Mouse (Mus musculus): ENCODE measurements at regions not wholly inside any gene's neighbourhood (a gene's known extent, or its start where the extent isn't known, plus 50 kb on each side); places are given as distances from the start of the nearest gene placed in this dataset.
"Not testable (repeated sequence)": the region's sequence is repeated elsewhere in the genome, so short reads cannot be mapped to it uniquely, and the experiment has no call there.

GRCm38 (mm10) chrX:146140619-146141018 is 635.6 kb upstream of the Amot start:
- H3K27me3 ChIP-seq (ENCODE audit: control insufficient read depth, insufficient read depth, low read length); H3K9me3 ChIP-seq (ENCODE audit: control insufficient read depth, low read length); H3K27ac ChIP-seq (ENCODE audit: low read depth, low read length); H3K36me3 ChIP-seq (ENCODE audit: control insufficient read depth, insufficient read depth, low read length); H3K9ac ChIP-seq (ENCODE audit: low read length); H3K4me1 ChIP-seq (ENCODE audit: control insufficient read depth, insufficient read depth, low read length); H3K4me3 ChIP-seq (ENCODE audit: low read depth, low read length); DNase-seq (ENCODE audit: low spot score); H3K4me2 ChIP-seq (ENCODE audit: low read depth); ATAC-seq (ENCODE audit: insufficient read depth, low FRiP score, low TSS enrichment): not testable (repeated sequence)
- WGBS: 67% methylated on average over 1 of the region's 1 CpGs

GRCm38 (mm10) chrX:146110698-146111097 is 605.7 kb upstream of the Amot start:
- H3K27ac ChIP-seq (ENCODE audit: low read depth, low read length): no peak overlapping the region
- H3K9ac ChIP-seq (ENCODE audit: low read length): no peak overlapping the region
- H3K4me1 ChIP-seq (ENCODE audit: control insufficient read depth, insufficient read depth, low read length): no peaks in the 10 kb centered on the region
- no peak for DNase-seq (ENCODE audit: low spot score)
- H3K36me3 ChIP-seq (ENCODE audit: control insufficient read depth, insufficient read depth, low read length): no peaks in the 10 kb centered on the region
- no peak overlapping the region for H3K4me3 ChIP-seq (ENCODE audit: low read depth, low read length)
- ATAC-seq (ENCODE audit: insufficient read depth, low FRiP score, low TSS enrichment): no peak
- no peak overlapping the region for H3K4me2 ChIP-seq (ENCODE audit: low read depth)
- H3K9me3 ChIP-seq (ENCODE audit: control insufficient read depth, low read length): no peaks in the 10 kb centered on the region
- no peaks in the 10 kb centered on the region for H3K27me3 ChIP-seq (ENCODE audit: control insufficient read depth, insufficient read depth, low read length)

- H3K36me3 ChIP-seq (ENCODE audit: control insufficient read depth, insufficient read depth, low read length): no peaks in the 10 kb centered on the region
Observed at GRCm38 (mm10) chrX:146109907-146110306, 604.9 kb upstream of the Amot start.

More at GRCm38 (mm10) chrX:146109907-146110306, 604.9 kb upstream of the Amot start:
- Histone ChIP-seq H3K4me3 (ENCODE audit: low read depth, low read length) (no peak overlapping the region), H3K4me2 (ENCODE audit: low read depth) (no peak overlapping the region), H3K27me3 (ENCODE audit: control insufficient read depth, insufficient read depth, low read length) (no peaks in the 10 kb centered on the region), H3K4me1 (ENCODE audit: control insufficient read depth, insufficient read depth, low read length) (no peaks in the 10 kb centered on the region), H3K9ac (ENCODE audit: low read length) (no peak overlapping the region), H3K27ac (ENCODE audit: low read depth, low read length) (no peak overlapping the region), H3K9me3 (ENCODE audit: control insufficient read depth, low read length) (no peaks in the 10 kb centered on the region)
- 69% methylated on average over 4 of the region's 4 CpGs for WGBS
- ATAC-seq (ENCODE audit: insufficient read depth, low FRiP score, low TSS enrichment): peak; percentile 60; the same call in 1 of the 2 replicates
- no peak for DNase-seq (ENCODE audit: low spot score)

All from neural tube, embryonic 11.5 days (tissue).